Mouse (Mus musculus) hindbrain, postnatal 0 days (tissue): ENCODE measurements around the gene Sardh. TPM values are rescaled to one million over a fixed set of nuclear protein-coding genes. Genes with fewer than 3 reads are reported as not detected.

Experiments used
- ATAC-seq: fragments of 200-750 bp; cut with Nextera tagmentation; 2 replicates; pipeline ENCODE4 v1.8.0; 2017; ENCODE audit warnings: mild to moderate bottlenecking, moderate TSS enrichment, moderate library complexity
- DNase-seq: peaks from one replicate; pipeline ENCODE4 v3.0.0-alpha.2; 2015; ENCODE audit warnings: low spot score
- H3K27ac ChIP-seq: fragments of 300-500 bp; sonication (generic); 2 replicates; pipeline ENCODE4 v1.5.1; 2014; ENCODE audit warnings: mild to moderate bottlenecking
- H3K27me3 ChIP-seq: fragments of 300-500 bp; sonication (generic); 2 replicates; pipeline ENCODE4 v1.6.1; 2014; ENCODE audit warnings: low read length, mixed read lengths; ENCODE audit not compliant: insufficient read depth
- H3K36me3 ChIP-seq: fragments of 300-500 bp; sonication (generic); 2 replicates; pipeline ENCODE4 v1.6.1; 2014; ENCODE audit warnings: low read length, mixed read lengths; ENCODE audit not compliant: insufficient read depth
- H3K4me1 ChIP-seq: fragments of 300-500 bp; sonication (generic); 2 replicates; pipeline ENCODE4 v1.6.1; 2014; ENCODE audit warnings: antibody characterized with exemption, low read length, mixed read lengths; ENCODE audit not compliant: insufficient read depth
- H3K4me2 ChIP-seq: fragments of 300-500 bp; sonication (generic); 2 replicates; pipeline ENCODE4 v1.6.1; 2014; ENCODE audit warnings: low read depth, mild to moderate bottlenecking, low read length, moderate library complexity, mixed read lengths
- H3K4me3 ChIP-seq: fragments of 300-500 bp; sonication (generic); 2 replicates; pipeline ENCODE4 v1.5.1; 2014; ENCODE audit warnings: low read length
- H3K9ac ChIP-seq: fragments of 300-500 bp; sonication (generic); replicated peaks from 2 replicates; pipeline ENCODE4 v1.6.1; 2014; ENCODE audit warnings: mild to moderate bottlenecking, low read length, moderate library complexity, mixed read lengths
- H3K9me3 ChIP-seq: fragments of 300-500 bp; sonication (generic); 2 replicates; pipeline ENCODE4 v1.6.1; 2016; ENCODE audit warnings: low read length, mixed read lengths
- CTCF ChIP-seq: IDR thresholded peaks from 2 replicates; pipeline ENCODE4 v1.5.1; 2016; ENCODE audit warnings: antibody characterized with exemption, control low read depth, low read depth
- WGBS: fragments of 180-500 bp; shearing (Covaris S2); extraction: QIAGEN DNeasy Blood & Tissue Kit; methylation state at CpG from one replicate; pipeline ENCODE4 v1.1.7; 2014; 5-methylcytosine and 5-hydroxymethylcytosine counted together
- polyA plus RNA-seq: library from polyadenylated mRNA; unstranded; fragments of >200 nt; fragmentation: Nextera tagmentation; extraction: Ambion mirVana; gene quantifications from 2 replicates; pipeline ENCODE4 v1.2.1, GENCODE M21; 2015
- total RNA-seq: library from RNA; depleted of rRNA; stranded (reverse); fragments of >200 nt; gene quantifications from 2 replicates; pipeline ENCODE4 v1.2.3, GENCODE M21; 2014; rRNA removed

Sardh gene
- total RNA-seq, result 14.2 and 22.3 TPM in 2 replicates
- 10.4 and 10.8 TPM in 2 replicates for polyA plus RNA-seq

GRCm38 (mm10) chr2:27248211-27248610 lies at the start of gene Sardh:
TSS of gene Sardh (minus strand) at chr2:27248337.
- Histone ChIP-seq H3K9ac (no peak within 1 kb of the TSS), H3K27me3 (no peaks in the 10 kb centered on the region), H3K9me3 (no peaks in the 10 kb centered on the region), H3K27ac (peak within 1 kb of the TSS; percentile 54; the same call in 1 of the 2 replicates), H3K4me1 (peaks cover 15% of the 10 kb centered on the region), H3K4me2 (peak within 1 kb of the TSS; percentile 38), H3K36me3 (no peaks in the 10 kb centered on the region), H3K4me3 (no peak within 1 kb of the TSS)
- no peak for TF ChIP-seq CTCF
- ATAC-seq (no peak), DNase-seq (no peak)
- 85% methylated on average over 2 of the region's 2 CpGs for WGBS

DNA sequence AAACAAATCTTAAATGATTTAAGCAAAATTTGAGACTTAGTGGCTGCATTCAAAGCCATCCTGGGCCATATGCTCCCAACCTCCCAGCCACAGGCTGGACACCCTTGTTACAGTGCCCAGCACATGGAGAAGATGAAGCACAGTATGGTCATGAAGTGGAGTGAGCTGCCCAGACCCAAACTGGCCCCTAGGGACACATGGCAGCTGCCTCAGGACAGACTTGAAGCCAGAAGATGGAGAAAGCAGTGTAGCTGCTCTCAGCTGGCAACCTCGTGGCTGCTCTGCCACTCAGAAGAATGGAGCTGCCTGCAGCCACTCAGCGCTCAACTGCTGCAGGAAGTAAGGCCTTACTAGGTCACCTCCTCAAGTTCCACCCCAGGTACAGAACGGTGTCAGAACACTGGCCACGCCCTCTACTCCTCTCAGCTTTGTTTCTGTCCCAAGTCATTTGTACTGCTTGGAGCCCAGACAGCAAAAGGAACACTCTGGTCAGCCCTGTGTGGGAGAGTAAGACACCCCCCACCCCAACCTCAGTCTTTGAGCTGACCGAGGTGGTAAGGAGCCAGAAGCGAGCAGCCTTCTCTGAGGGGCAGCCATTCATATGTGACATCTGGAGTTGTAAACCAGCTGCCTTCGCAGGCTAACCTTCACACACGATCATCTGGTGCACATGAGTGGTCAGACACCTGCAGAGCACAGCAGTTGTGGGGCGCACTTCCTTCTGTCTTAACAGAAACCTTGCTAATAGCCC lies 48.7 kb upstream of the Sardh start:
- Histone ChIP-seq H3K4me2 (no peak overlapping the region), H3K4me1 (peaks cover 10% of the 10 kb centered on the region), H3K27ac (no peak overlapping the region), H3K36me3 (no peaks in the 10 kb centered on the region; the same call in 1 of the 2 replicates), H3K27me3 (no peaks in the 10 kb centered on the region), H3K4me3 (no peak overlapping the region), H3K9me3 (no peaks in the 10 kb centered on the region), H3K9ac (no peak overlapping the region)
- ATAC-seq, result no peak
- no peak for TF ChIP-seq CTCF
- 64% methylated on average over 9 of the region's 9 CpGs for WGBS
- peak; percentile 39 for DNase-seq

DNA sequence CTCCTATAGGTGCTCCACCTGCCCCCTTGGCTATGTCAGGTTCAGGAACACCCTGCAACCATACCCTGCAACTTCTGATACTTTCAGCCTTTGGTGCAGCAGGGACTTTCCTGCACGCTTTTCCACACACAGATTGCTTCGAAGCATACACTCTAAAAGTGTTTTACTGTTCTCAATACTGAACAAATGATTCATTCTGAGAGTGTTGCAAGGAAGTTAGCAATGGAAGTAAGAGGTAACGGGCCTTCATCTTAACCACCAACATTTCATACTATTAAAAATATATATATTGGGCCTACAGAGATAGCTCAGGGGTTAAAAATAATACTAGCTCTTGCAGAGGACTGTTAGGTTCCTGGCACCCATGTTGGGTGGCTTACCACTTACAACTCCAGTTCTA lies 46.6 kb upstream of the Sardh start:
- H3K4me1 ChIP-seq, result no peaks in the 10 kb centered on the region
- ATAC-seq (no peak), DNase-seq (no peak)
- no peaks in the 10 kb centered on the region for H3K9me3 ChIP-seq
- H3K4me3 ChIP-seq, result no peak overlapping the region
- no peaks in the 10 kb centered on the region for H3K27me3 ChIP-seq
- 93% methylated on average over 3 of the region's 3 CpGs for WGBS
- H3K9ac ChIP-seq, result no peak overlapping the region
- peaks cover 6% of the 10 kb centered on the region for H3K36me3 ChIP-seq
- no peak overlapping the region for H3K27ac ChIP-seq
- no peak for TF ChIP-seq CTCF
- no peak overlapping the region for H3K4me2 ChIP-seq

GRCm38 (mm10) chr2:27289019-27289418 lies 40.9 kb upstream of the Sardh start:
- H3K4me3 ChIP-seq, result no peak overlapping the region
- WGBS, result 17% methylated on average over 3 of the region's 3 CpGs
- no peak overlapping the region for H3K9ac ChIP-seq
- H3K36me3 ChIP-seq, result peaks cover 6% of the 10 kb centered on the region
- ATAC-seq (peak; percentile 68), DNase-seq (peak; percentile 94)
- TF ChIP-seq CTCF, result peak; percentile 95
- H3K27ac ChIP-seq, result peak overlapping the region; percentile 42; the same call in 1 of the 2 replicates
- no peaks in the 10 kb centered on the region for H3K27me3 ChIP-seq
- H3K9me3 ChIP-seq, result no peaks in the 10 kb centered on the region
- H3K4me1 ChIP-seq, result no peaks in the 10 kb centered on the region
- no peak overlapping the region for H3K4me2 ChIP-seq

DNA sequence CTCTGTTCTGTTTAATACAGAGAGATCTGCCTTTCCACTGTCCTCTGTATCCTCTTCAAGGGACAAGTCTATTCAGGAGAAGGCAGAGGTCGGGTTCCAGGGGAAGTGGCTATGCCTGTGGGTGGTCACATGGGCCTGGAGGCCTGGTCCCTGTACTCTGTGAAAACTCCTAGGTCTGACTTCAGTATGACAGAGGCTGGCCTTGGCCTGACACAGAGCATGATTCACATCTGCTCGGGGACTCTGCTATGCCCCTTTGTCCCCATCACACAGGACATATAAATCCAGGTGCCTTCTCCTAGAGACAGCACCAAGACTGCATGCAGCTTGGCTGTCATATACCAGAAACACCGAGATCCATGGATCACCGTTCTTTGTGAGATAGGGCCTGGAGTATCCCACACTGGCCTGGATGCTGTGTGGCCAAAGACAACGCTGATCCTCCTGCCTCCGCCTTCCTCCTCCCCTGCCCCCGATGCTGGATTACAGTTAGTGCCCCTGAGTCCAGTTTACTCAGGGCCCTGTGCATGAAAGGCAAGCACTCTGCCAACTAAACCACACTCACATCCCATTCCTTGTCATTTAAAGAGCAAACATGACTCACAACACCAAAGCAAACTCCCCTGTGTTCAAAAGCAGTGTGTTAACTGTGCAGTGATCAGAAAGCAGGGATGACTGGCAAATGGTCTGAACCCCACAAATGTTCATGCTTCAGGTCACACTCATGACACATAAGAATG lies 39.0 kb upstream of the Sardh start:
- no peak for ATAC-seq
- WGBS, result 83% methylated on average over 7 of the region's 7 CpGs
- no peak overlapping the region for H3K27ac ChIP-seq
- H3K27me3 ChIP-seq, result no peaks in the 10 kb centered on the region
- peaks cover 8% of the 10 kb centered on the region for H3K36me3 ChIP-seq
- no peaks in the 10 kb centered on the region for H3K9me3 ChIP-seq
- no peak overlapping the region for H3K4me2 ChIP-seq
- no peak overlapping the region for H3K4me3 ChIP-seq
- TF ChIP-seq CTCF, result no peak
- H3K9ac ChIP-seq, result no peak overlapping the region
- no peak for DNase-seq
- H3K4me1 ChIP-seq, result no peaks in the 10 kb centered on the region

DNA sequence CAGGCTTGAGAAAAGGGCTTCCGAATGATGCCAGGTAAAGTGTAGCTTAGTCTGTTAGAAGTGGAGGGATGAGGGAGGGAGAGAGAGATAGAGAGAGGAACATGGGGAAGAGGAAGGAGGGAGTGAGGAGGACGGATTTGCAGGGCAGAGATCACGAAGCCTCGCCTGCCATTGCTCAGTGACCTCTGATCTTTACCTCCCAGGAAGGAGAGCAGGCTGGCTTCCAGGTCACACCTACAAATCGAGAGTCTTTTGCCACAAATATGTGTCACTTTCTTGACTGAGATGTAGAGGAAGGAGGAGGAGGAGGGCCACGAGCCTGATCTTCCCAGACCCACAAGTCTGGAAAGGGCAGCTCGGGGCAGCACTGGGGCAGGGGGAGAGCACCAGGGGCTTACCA lies 36.3 kb upstream of the Sardh start:
- Histone ChIP-seq H3K27ac (no peak overlapping the region), H3K4me3 (no peak overlapping the region), H3K9ac (no peak overlapping the region), H3K9me3 (no peaks in the 10 kb centered on the region), H3K27me3 (no peaks in the 10 kb centered on the region), H3K4me1 (no peaks in the 10 kb centered on the region), H3K4me2 (no peak overlapping the region), H3K36me3 (peaks cover 9% of the 10 kb centered on the region; the same call in 1 of the 2 replicates)
- DNase-seq, result no peak
- no peak for ATAC-seq
- 72% methylated on average over 7 of the region's 7 CpGs for WGBS
- no peak for TF ChIP-seq CTCF

GRCm38 (mm10) chr2:27281771-27282170 lies 33.6 kb upstream of the Sardh start:
- Histone ChIP-seq H3K27ac (no peak overlapping the region), H3K27me3 (no peaks in the 10 kb centered on the region), H3K4me1 (no peaks in the 10 kb centered on the region), H3K4me2 (no peak overlapping the region), H3K9ac (no peak overlapping the region), H3K4me3 (no peak overlapping the region), H3K9me3 (no peaks in the 10 kb centered on the region), H3K36me3 (peaks cover 12% of the 10 kb centered on the region; the same call in 1 of the 2 replicates)
- DNase-seq (no peak), ATAC-seq (no peak)
- no peak for TF ChIP-seq CTCF
- 92% methylated on average over 9 of the region's 9 CpGs for WGBS
